11 mouse cellular contexts compared by ENCODE assay signal in genomic region chr17:23679127-23679835, GRCm38 (mm10). TPM values are rescaled to one million over a fixed set of nuclear protein-coding genes. Genes with fewer than 3 reads are reported as not detected.
DNase-seq lines count a peak whose midpoint lies in the region; ATAC-seq and TF ChIP-seq lines count a peak whose summit lies in the region.
"Had no signal": no experiment of that assay in that cellular context is flagged by ENCODE, and none has a peak within 500 bp of the region (broad histone marks: within the 10 kb centered on the region; RNA-seq: fewer than 3 reads in every experiment).

Cldn6 (plus strand) TSS chr17:23679249.

- no peak within 1 kb of the TSS for H3K27ac ChIP-seq in heart, embryonic 11.5 days (ENCODE audit: low read depth, low read length)
- no peak within 1 kb of the TSS for H3K27ac ChIP-seq in MEL (ENCODE audit: control insufficient read depth, low read depth, low read length)
- H3K27ac ChIP-seq in hindbrain, embryonic 12.5 days, result no peak within 1 kb of the TSS
- no peak within 1 kb of the TSS for H3K27ac ChIP-seq in midbrain, embryonic 11.5 days (ENCODE audit: low read depth, low read length)

- H3K9me3 ChIP-seq in heart, embryonic 11.5 days (replicated peaks; ENCODE audit: control insufficient read depth, low read length), result no peaks in the 10 kb centered on the region
- H3K9me3 ChIP-seq in MEL (replicated peaks; ENCODE audit: insufficient read depth, low read length), result no peaks in the 10 kb centered on the region
- H3K9me3 ChIP-seq in hindbrain, embryonic 12.5 days (replicated peaks), result no peaks in the 10 kb centered on the region
- H3K9me3 ChIP-seq in midbrain, embryonic 11.5 days (ENCODE audit: control insufficient read depth, low read length), result no peaks in the 10 kb centered on the region

- peak within 1 kb of the TSS; percentile 23 for H3K4me2 ChIP-seq in heart, embryonic 11.5 days
- peak within 1 kb of the TSS; percentile 19 for H3K4me2 ChIP-seq in hindbrain, embryonic 12.5 days (replicated peaks)
- peak within 1 kb of the TSS; percentile 20; the same call in 1 of the 2 replicates for H3K4me2 ChIP-seq in midbrain, embryonic 11.5 days

- no peak for TF ChIP-seq CTCF in MEL (IDR thresholded peaks at IDR 0.05 in 2 of 3, conservative IDR thresholded peaks at IDR 0.05 in 1 of 3; ENCODE audit: control insufficient read depth in 1 of 3, insufficient read depth in 1 of 3, low read depth in 2 of 3, low read length in 3 of 3, poor library complexity in 1 of 3, severe bottlenecking in 1 of 3)

- peak within 1 kb of the TSS; percentile 16; the same call in 1 of the 2 replicates for H3K4me3 ChIP-seq in heart, embryonic 11.5 days (ENCODE audit: low read depth, low read length)
- peak within 1 kb of the TSS; percentile 33 to 50; a peak in 2 of 4 replicates for H3K4me3 ChIP-seq in MEL (ENCODE audit: control insufficient read depth in 1 of 2, insufficient read depth in 1 of 2, low read depth in 2 of 2, low read length in 2 of 2)
- H3K4me3 ChIP-seq in hindbrain, embryonic 12.5 days, result peak within 1 kb of the TSS; percentile 16
- H3K4me3 ChIP-seq in midbrain, embryonic 11.5 days (ENCODE audit: low read depth, low read length), result no peak within 1 kb of the TSS

- intact Hi-C loops in heart, postnatal 10 days (cut with DNase I), result no loop called here

- no peaks in the 10 kb centered on the region for H3K36me3 ChIP-seq in heart, embryonic 11.5 days (ENCODE audit: control insufficient read depth, insufficient read depth, low read length)
- H3K36me3 ChIP-seq in MEL (ENCODE audit: control insufficient read depth in 1 of 2, insufficient read depth in 2 of 2, low read length in 2 of 2), result peaks cover 0 to 19% of the 10 kb centered on the region in 2 experiments; a peak in 2 of 4 replicates
- no peaks in the 10 kb centered on the region for H3K36me3 ChIP-seq in hindbrain, embryonic 12.5 days
- no peaks in the 10 kb centered on the region for H3K36me3 ChIP-seq in midbrain, embryonic 11.5 days (ENCODE audit: control insufficient read depth, insufficient read depth, low read length)

- H3K27me3 ChIP-seq in heart, embryonic 11.5 days (ENCODE audit: control insufficient read depth, insufficient read depth, low read length), result peaks cover 61% of the 10 kb centered on the region
- no peaks in the 10 kb centered on the region for H3K27me3 ChIP-seq in MEL (ENCODE audit: control insufficient read depth in 1 of 2, insufficient read depth in 2 of 2, low read length in 2 of 2)
- H3K27me3 ChIP-seq in hindbrain, embryonic 12.5 days, result peaks cover 94% of the 10 kb centered on the region
- peaks cover 76% of the 10 kb centered on the region for H3K27me3 ChIP-seq in midbrain, embryonic 11.5 days (ENCODE audit: control insufficient read depth, insufficient read depth, low read length)

- H3K79me2 ChIP-seq in MEL (ENCODE audit: control insufficient read depth, insufficient read depth, low read length, poor library complexity), result peaks cover 9% of the 10 kb centered on the region

- no peak for TF ChIP-seq EP300 in MEL (IDR thresholded peaks at IDR 0.05; ENCODE audit: low read depth in 1 of 2, low read length in 2 of 2)

- ATAC-seq in heart, embryonic 11.5 days (replicated peaks; ENCODE audit: insufficient number of reproducible peaks, low FRiP score, low TSS enrichment), result no peak
- ATAC-seq in hindbrain, embryonic 12.5 days (ENCODE audit: low FRiP score), result no peak
- no peak for ATAC-seq in midbrain, embryonic 11.5 days (ENCODE audit: low FRiP score)
- ATAC-seq in megakaryocyte progenitor cell, adult 5-6 weeks (replicated peaks; ENCODE audit: poor library complexity), result no peak
- ATAC-seq: CD4-positive, CD25-positive, alpha-beta regulatory T cell, adult 4 months had no signal

- DNase-seq in heart, postnatal 10 days, result no peak
- no peak for DNase-seq in MEL (ENCODE audit: low read depth, low spot score)
- DNase-seq in midbrain, embryonic 11.5 days (ENCODE audit: low spot score, missing footprints), result peak; percentile 85
- DNase-seq in adrenal gland, adult (ENCODE audit: inconsistent age in 2 of 2, low spot score in 1 of 2), result no peak
- no peak for DNase-seq in gastrocnemius, adult 18-20 months (ENCODE audit: low spot score)
- DNase-seq: gastrocnemius, postnatal 10 days had no signal

- TF ChIP-seq RAD21 in MEL (IDR thresholded peaks at IDR 0.05; ENCODE audit: low read depth, low read length), result no peak

- no peak within 1 kb of the TSS for H3K9ac ChIP-seq in heart, embryonic 11.5 days (ENCODE audit: low read depth, low read length)
- H3K9ac ChIP-seq in MEL (ENCODE audit: control insufficient read depth, low read depth, low read length, poor library complexity, severe bottlenecking), result peak within 1 kb of the TSS; percentile 41
- H3K9ac ChIP-seq in hindbrain, embryonic 12.5 days, result no peak within 1 kb of the TSS
- no peak within 1 kb of the TSS for H3K9ac ChIP-seq in midbrain, embryonic 11.5 days (ENCODE audit: low read length)

- no peak for TF ChIP-seq POLR2A in MEL (IDR thresholded peaks at IDR 0.05; ENCODE audit: control insufficient read depth in 1 of 2, insufficient read depth in 1 of 2, low read depth in 1 of 2, low read length in 2 of 2, poor library complexity in 1 of 2)

- peaks cover 18% of the 10 kb centered on the region for H3K4me1 ChIP-seq in heart, embryonic 11.5 days (ENCODE audit: control insufficient read depth, insufficient read depth, low read length)
- peaks cover 0 to 30% of the 10 kb centered on the region in 2 experiments; a peak in 3 of 4 replicates for H3K4me1 ChIP-seq in MEL (ENCODE audit: control insufficient read depth in 1 of 2, insufficient read depth in 2 of 2, low read length in 2 of 2)
- H3K4me1 ChIP-seq in hindbrain, embryonic 12.5 days, result peaks cover 40% of the 10 kb centered on the region
- H3K4me1 ChIP-seq in midbrain, embryonic 11.5 days (ENCODE audit: control insufficient read depth, insufficient read depth, low read length), result peaks cover 24% of the 10 kb centered on the region

- 3% methylated on average over 34 of the region's 38 CpGs for WGBS in heart, embryonic 11.5 days (ENCODE audit: insufficient replicate concordance)
- WGBS in hindbrain, embryonic 12.5 days, result 1% methylated on average over 37 of the region's 38 CpGs
- WGBS in midbrain, embryonic 11.5 days, result 1% methylated on average over 38 of the region's 38 CpGs

TF ChIP-seq in MEL, 35 proteins besides CTCF, POLR2A, EP300 and RAD21:
- TF ChIP-seq TCF12 (IDR thresholded peaks at IDR 0.05; ENCODE audit: low read depth, low read length) (no peak), ZMIZ1 (IDR thresholded peaks at IDR 0.05; ENCODE audit: low read depth, low read length) (no peak), MAZ (IDR thresholded peaks at IDR 0.05; ENCODE audit: low read depth, low read length) (no peak), TAL1 (IDR thresholded peaks at IDR 0.05; ENCODE audit: low read length) (no peak), MAFK (IDR thresholded peaks at IDR 0.05; ENCODE audit: borderline replicate concordance, low read depth, low read length) (no peak), RCOR1 (IDR thresholded peaks at IDR 0.05; ENCODE audit: low read depth, low read length) (no peak), E2F4 (IDR thresholded peaks at IDR 0.05; ENCODE audit: borderline replicate concordance, low read depth, low read length) (no peak), JUND (IDR thresholded peaks at IDR 0.05; ENCODE audit: low read depth, low read length) (no peak), CHD2 (IDR thresholded peaks at IDR 0.05; ENCODE audit: low read length) (no peak)

RNA-seq across cellular contexts. Expression of gene Cldn6, which starts in this region (rescaled TPM):
- 3.3 and 3.9 TPM in 2 replicates for polyA plus RNA-seq in heart, embryonic 11.5 days (2014; fragmentation: Nextera tagmentation; extraction: Ambion mirVana)
- total RNA-seq in heart, postnatal 10 days (2021), result not detected
- not detected in 2 replicates for total RNA-seq in MEL (2012; rRNA removed)
- polyA plus RNA-seq in MEL (2012; ENCODE audit: insufficient read depth in 1 of 2, insufficient read length in 2 of 2, low read depth in 1 of 2, low replicate concordance in 2 of 2, missing spikeins in 1 of 2), result not detected
- polyA plus RNA-seq in hindbrain, embryonic 12.5 days (2016; fragmentation: Nextera tagmentation; extraction: Ambion mirVana), result 14.6 and 35.0 TPM in 2 replicates
- 2.3 and 2.5 TPM in 2 replicates for polyA plus RNA-seq in midbrain, embryonic 11.5 days (2014; fragmentation: Nextera tagmentation; extraction: Ambion mirVana)
- total RNA-seq in megakaryocyte progenitor cell, adult 5-6 weeks (2015), result not detected in 2 replicates
- not detected in 2 replicates for total RNA-seq in megakaryocyte progenitor cell, adult 5-6 weeks (2017)
- total RNA-seq in gastrocnemius, adult 18-20 months (2021), result not detected
- total RNA-seq: gastrocnemius, postnatal 10 days; monocyte, adult 5-6 weeks had no signal
- polyA plus RNA-seq: CD4-positive, CD25-positive, alpha-beta regulatory T cell, adult 4 months had no signal
